Mouse (Mus musculus) midbrain, embryonic 16.5 days (tissue): Measurements from ENCODE around the gene Chrnb1. TPM values are rescaled to one million over a fixed set of nuclear protein-coding genes. Genes with fewer than 3 reads are reported as not detected.
A peak's percentile ranks its signal among the peaks of the same experiment; 100 is the strongest.

Source experiments
- ATAC-seq: fragments of 200-750 bp; cut with Nextera tagmentation; 2 replicates; pipeline ENCODE4 v1.8.0; 2017; ENCODE audit warnings: moderate TSS enrichment
- H3K27ac ChIP-seq: fragments of 300-500 bp; sonication (generic); 2 replicates; pipeline ENCODE4 v1.5.1; 2014; ENCODE audit warnings: mild to moderate bottlenecking, low read length, mixed read lengths
- H3K27me3 ChIP-seq: fragments of 300-500 bp; sonication (generic); 2 replicates; pipeline ENCODE4 v1.6.1; 2014; ENCODE audit warnings: low read depth, low read length, mixed read lengths; ENCODE audit not compliant: control insufficient read depth, insufficient read depth
- H3K36me3 ChIP-seq: fragments of 300-500 bp; sonication (generic); 2 replicates; pipeline ENCODE4 v1.6.1; 2014; ENCODE audit warnings: mild to moderate bottlenecking, low read length, moderate library complexity, mixed read lengths; ENCODE audit not compliant: control insufficient read depth, insufficient read depth
- H3K4me1 ChIP-seq: fragments of 300-500 bp; sonication (generic); 2 replicates; pipeline ENCODE4 v1.6.1; 2014; ENCODE audit warnings: mild to moderate bottlenecking, low read length, mixed read lengths; ENCODE audit not compliant: control insufficient read depth, insufficient read depth
- H3K4me2 ChIP-seq: fragments of 300-500 bp; sonication (generic); 2 replicates; pipeline ENCODE4 v1.6.1; 2014; ENCODE audit warnings: mild to moderate bottlenecking, low read length, mixed read lengths
- H3K4me3 ChIP-seq: fragments of 300-500 bp; sonication (generic); 2 replicates; pipeline ENCODE4 v1.5.1; 2014; ENCODE audit warnings: low read depth, mild to moderate bottlenecking, low read length, moderate library complexity, mixed read lengths
- H3K9ac ChIP-seq: fragments of 300-500 bp; sonication (generic); 2 replicates; pipeline ENCODE4 v1.6.1; 2014; ENCODE audit warnings: low read depth, low read length, mixed read lengths
- H3K9me3 ChIP-seq: fragments of 300-500 bp; sonication (generic); replicated peaks from 2 replicates; pipeline ENCODE4 v1.6.1; 2014; ENCODE audit warnings: mild to moderate bottlenecking, low read length, mixed read lengths; ENCODE audit not compliant: control insufficient read depth, poor library complexity, severe bottlenecking
- WGBS: fragments of 180-500 bp; shearing (Covaris S2); extraction: QIAGEN DNeasy Blood & Tissue Kit; methylation state at CpG from one replicate; pipeline ENCODE4 v1.1.7; 2014; 5-methylcytosine and 5-hydroxymethylcytosine counted together
- polyA plus RNA-seq: library from polyadenylated mRNA; unstranded; fragments of >200 nt; fragmentation: Nextera tagmentation; extraction: Ambion mirVana; gene quantifications from 2 replicates; pipeline ENCODE4 v1.2.1, GENCODE M21; 2015

The Chrnb1 gene
- polyA plus RNA-seq: 1.4 and 1.6 TPM in 2 replicates

GRCm38 (mm10) chr11:69795168-69795982 lies at the start of gene Chrnb1:
Chrnb1 (minus strand) TSS chr11:69795943.
- 2% methylated on average over 52 of the region's 52 CpGs for WGBS
- H3K4me1 ChIP-seq: peaks cover 10% of the 10 kb centered on the region
- H3K4me2 ChIP-seq: peak within 1 kb of the TSS; percentile 69
- H3K4me3 ChIP-seq: peak within 1 kb of the TSS; percentile 36
- no peaks in the 10 kb centered on the region for H3K36me3 ChIP-seq
- ATAC-seq: peak; percentile 90
- H3K9ac ChIP-seq: peak within 1 kb of the TSS; percentile 39; the same call in 1 of the 2 replicates
- peaks cover 12% of the 10 kb centered on the region for H3K27me3 ChIP-seq
- no peak within 1 kb of the TSS for H3K27ac ChIP-seq
- no peaks in the 10 kb centered on the region for H3K9me3 ChIP-seq

GRCm38 (mm10) chr11:69838714-69839104 lies 43.0 kb upstream of the Chrnb1 start:
- Histone ChIP-seq H3K36me3 (peaks cover 3% of the 10 kb centered on the region; the same call in 1 of the 2 replicates), H3K9ac (peak overlapping the region; percentile 70), H3K4me3 (peak overlapping the region; percentile 94), H3K9me3 (no peaks in the 10 kb centered on the region), H3K27ac (peak overlapping the region; percentile 88), H3K4me1 (peaks cover 28% of the 10 kb centered on the region), H3K27me3 (no peaks in the 10 kb centered on the region), H3K4me2 (peak overlapping the region; percentile 55)
- 2% methylated on average over 7 of the region's 7 CpGs for WGBS
- 0 out of 2 replicates have a peak, but pooled peaks have one; percentile 0 for ATAC-seq

GRCm38 (mm10) chr11:69837952-69838713 lies 42.4 kb upstream of the Chrnb1 start, which contains the start of gene Tmem256:
Tmem256 (plus strand) TSS chr11:69838514.
- Histone ChIP-seq H3K36me3 (peaks cover 4% of the 10 kb centered on the region; the same call in 1 of the 2 replicates), H3K4me2 (peak within 1 kb of the TSS; percentile 97), H3K27ac (peak within 1 kb of the TSS; percentile 98), H3K9ac (peak within 1 kb of the TSS; percentile 99), H3K27me3 (no peaks in the 10 kb centered on the region), H3K4me3 (peak within 1 kb of the TSS; percentile 94), H3K9me3 (no peaks in the 10 kb centered on the region), H3K4me1 (peaks cover 30% of the 10 kb centered on the region)
- ATAC-seq: peak; percentile 88
- WGBS: 1% methylated on average over 31 of the region's 34 CpGs

- peak within 1 kb of the TSS; percentile 97 for H3K4me2 ChIP-seq
- peak within 1 kb of the TSS; percentile 98 for H3K27ac ChIP-seq
- no peaks in the 10 kb centered on the region for H3K9me3 ChIP-seq
- H3K4me1 ChIP-seq: peaks cover 30% of the 10 kb centered on the region
- no peaks in the 10 kb centered on the region for H3K27me3 ChIP-seq
- H3K4me3 ChIP-seq: peak within 1 kb of the TSS; percentile 94
- peaks cover 7% of the 10 kb centered on the region for H3K36me3 ChIP-seq
- peak within 1 kb of the TSS; percentile 99 for H3K9ac ChIP-seq
- under 1% methylated on average over 31 of the region's 32 CpGs for WGBS
- peak; percentile 73 for ATAC-seq
These were observed 41.8 kb upstream of the Chrnb1 start, which contains the start of gene Nlgn2 for GRCm38 (mm10) chr11:69837604-69837951. Nlgn2 (minus strand) TSS chr11:69837784.

GRCm38 (mm10) chr11:69836703-69837576 lies 41.2 kb upstream of the Chrnb1 start:
- H3K4me3 ChIP-seq: peak overlapping the region; percentile 94
- no peaks in the 10 kb centered on the region for H3K9me3 ChIP-seq
- H3K4me1 ChIP-seq: peaks cover 30% of the 10 kb centered on the region
- peak overlapping the region; percentile 99 for H3K9ac ChIP-seq
- H3K4me2 ChIP-seq: peak overlapping the region; percentile 97
- H3K36me3 ChIP-seq: peaks cover 7% of the 10 kb centered on the region
- under 1% methylated on average over 37 of the region's 52 CpGs for WGBS
- ATAC-seq: peak; percentile 15
- H3K27me3 ChIP-seq: no peaks in the 10 kb centered on the region
- peak overlapping the region; percentile 98 for H3K27ac ChIP-seq

GRCm38 (mm10) chr11:69835966-69836335 lies 40.2 kb upstream of the Chrnb1 start:
- Histone ChIP-seq H3K4me2 (peak overlapping the region; percentile 97), H3K9me3 (no peaks in the 10 kb centered on the region), H3K4me1 (peaks cover 30% of the 10 kb centered on the region), H3K27me3 (no peaks in the 10 kb centered on the region), H3K4me3 (peak overlapping the region; percentile 94), H3K36me3 (peaks cover 10% of the 10 kb centered on the region), H3K27ac (peak overlapping the region; percentile 98), H3K9ac (peak overlapping the region; percentile 99)
- 11% methylated on average over 4 of the region's 4 CpGs for WGBS
- no peak for ATAC-seq

- peak overlapping the region; percentile 99 for H3K9ac ChIP-seq
- peaks cover 10% of the 10 kb centered on the region for H3K36me3 ChIP-seq
- peaks cover 30% of the 10 kb centered on the region for H3K4me1 ChIP-seq
- H3K4me3 ChIP-seq: peak overlapping the region; percentile 94
- ATAC-seq: no peak
- no peaks in the 10 kb centered on the region for H3K27me3 ChIP-seq
- peak overlapping the region; percentile 97 for H3K4me2 ChIP-seq
- H3K27ac ChIP-seq: peak overlapping the region; percentile 98
- H3K9me3 ChIP-seq: no peaks in the 10 kb centered on the region
- WGBS: 2% methylated on average over 9 of the region's 9 CpGs
These were observed 39.7 kb upstream of the Chrnb1 start for GRCm38 (mm10) chr11:69835326-69835965.

GRCm38 (mm10) chr11:69834001-69834549 lies 38.3 kb upstream of the Chrnb1 start:
- Histone ChIP-seq H3K27ac (peak overlapping the region; percentile 50; the same call in 1 of the 2 replicates), H3K27me3 (no peaks in the 10 kb centered on the region), H3K4me1 (peaks cover 26% of the 10 kb centered on the region), H3K9ac (peak overlapping the region; percentile 99), H3K9me3 (no peaks in the 10 kb centered on the region), H3K36me3 (peaks cover 13% of the 10 kb centered on the region), H3K4me2 (peak overlapping the region; percentile 97), H3K4me3 (peak overlapping the region; percentile 94)
- WGBS: 8% methylated on average over 42 of the region's 48 CpGs
- ATAC-seq: no peak
